Mouse (Mus musculus) 416B (cell line): ENCODE measurements at regions not wholly inside any gene's neighbourhood (a gene's known extent, or its start where the extent isn't known, plus 50 kb on each side); places are given as distances from the start of the nearest gene placed in this dataset.

ENCODE experiments used
- DNase-seq: peaks from one replicate; pipeline ENCODE4 v3.0.0; 2011; ENCODE audit warnings: low read depth

DNA sequence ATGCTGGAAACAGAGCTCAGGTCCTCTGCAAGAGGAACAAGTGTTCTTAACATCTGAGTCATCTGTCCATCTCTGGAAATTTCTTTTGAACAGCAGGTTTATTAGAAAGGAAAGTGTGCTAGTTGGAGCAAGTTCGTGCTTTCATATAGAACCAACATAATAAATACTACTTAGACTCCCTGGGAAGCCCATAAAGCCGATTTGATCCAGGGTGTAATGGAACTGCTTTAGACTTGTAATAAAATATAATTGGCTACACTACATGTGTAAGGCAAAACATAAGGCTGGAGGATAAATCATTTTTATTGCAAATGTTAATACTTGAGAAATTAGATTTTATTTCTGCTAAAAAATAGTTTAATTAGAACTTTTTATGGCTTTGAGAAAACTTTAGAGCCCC is 510.0 kb upstream of the Id4 start:
- no peak for DNase-seq

DNA sequence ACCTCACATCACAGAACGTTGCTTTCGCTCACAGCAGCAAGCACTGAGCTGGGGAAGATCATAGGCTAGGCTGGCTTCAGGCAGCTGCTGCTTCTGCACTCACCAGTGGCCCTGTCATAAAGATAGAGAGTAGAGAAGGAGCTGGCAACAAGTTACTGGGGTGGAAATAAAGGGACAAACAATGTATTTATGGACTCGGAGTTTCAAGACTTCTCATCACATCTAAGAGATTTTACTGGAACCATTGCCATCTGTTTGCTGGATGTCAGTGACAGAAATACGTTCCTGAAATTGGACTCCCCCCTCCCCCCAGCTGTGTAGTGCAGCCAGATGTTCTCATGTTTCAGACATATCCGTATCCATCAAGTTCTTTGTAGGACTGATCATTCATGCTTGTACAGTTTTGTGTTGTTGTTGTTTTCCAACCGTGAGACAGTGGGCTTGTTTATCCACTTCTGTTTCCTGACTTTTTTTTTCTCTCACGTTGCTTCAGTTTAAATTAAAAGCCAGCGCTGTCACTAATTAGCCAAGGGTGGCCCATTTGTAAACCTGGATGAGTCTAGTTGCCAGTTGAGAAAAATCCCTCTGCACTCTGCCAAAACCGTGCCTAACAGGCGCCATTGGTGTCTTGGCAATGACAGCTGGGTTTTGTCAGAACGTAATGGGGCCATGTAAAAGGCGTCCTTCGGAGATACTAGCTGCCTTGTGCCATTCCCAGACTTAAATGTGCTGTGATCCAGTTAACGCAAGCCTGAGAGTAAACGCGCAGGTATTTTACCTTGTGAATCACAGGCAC is 496.0 kb upstream of the Id4 start:
- DNase-seq = no peak

DNA sequence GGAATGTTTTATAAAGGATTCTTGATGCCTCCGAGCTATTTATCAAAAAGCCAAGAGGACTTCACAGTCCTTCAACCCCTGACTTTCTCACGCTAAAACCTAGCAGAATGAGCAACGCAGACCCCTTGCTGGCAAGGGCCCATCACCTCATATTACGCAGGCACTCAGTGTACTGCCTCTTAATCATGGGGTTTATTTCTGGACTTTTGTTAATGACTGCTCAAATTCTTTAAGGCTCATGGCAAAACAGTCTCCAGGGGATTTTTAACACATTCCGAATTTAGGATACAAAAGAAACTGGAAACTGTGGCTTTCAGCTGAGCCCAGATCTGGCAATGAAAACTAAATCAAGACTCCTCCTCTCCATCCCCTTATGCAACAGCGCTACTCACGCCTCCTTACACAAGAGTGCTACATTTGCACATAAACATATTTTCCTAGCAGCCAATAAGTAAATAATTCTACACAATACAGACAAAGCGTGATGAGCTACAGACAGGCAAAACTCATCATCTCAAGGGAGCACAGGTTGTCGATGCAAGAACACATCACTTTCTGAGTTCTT is 492.0 kb upstream of the Id4 start:
- DNase-seq = no peak

DNA sequence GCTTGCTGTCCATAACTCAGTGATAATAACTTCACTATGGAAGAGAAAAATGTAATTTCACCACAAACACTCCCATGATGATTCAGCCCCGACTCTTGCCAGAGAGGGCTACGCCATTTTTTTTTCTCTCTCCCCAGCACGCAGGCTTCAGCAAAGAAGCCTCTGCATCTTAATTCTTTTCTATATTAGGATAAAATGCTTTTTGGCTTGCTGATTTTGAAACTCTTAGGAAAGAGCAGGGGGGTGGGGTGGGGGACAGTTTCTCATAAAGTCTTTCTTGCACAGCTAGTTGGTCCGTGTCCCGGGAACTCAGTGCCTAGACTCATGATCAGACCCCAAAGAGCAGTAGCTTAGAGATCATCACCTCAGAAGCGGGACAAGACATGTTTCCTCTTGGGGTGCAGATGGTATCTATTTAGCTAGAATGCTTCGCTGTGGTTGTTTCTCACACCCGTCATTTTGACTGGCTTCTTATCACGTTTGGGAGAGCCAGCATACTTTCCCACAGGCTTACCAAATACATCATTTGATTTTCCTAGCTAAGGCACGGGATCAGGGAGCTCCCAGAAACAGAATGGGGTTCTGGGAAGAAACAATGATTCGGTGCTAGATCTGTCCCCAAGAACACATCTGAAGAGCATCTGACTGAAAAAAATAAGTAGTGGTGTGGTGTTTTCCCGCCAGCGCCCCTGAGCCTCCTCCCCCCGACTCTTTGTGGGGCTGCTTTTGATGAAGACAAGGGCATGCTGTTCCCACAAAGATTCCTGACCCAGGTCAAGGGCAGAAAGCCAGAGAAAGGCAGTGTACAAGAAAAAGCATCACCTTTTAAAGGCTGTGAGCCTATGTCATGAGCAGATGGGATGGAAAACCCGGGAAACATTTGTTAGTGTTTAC is 483.6 kb upstream of the Id4 start:
- DNase-seq = no peak

DNA sequence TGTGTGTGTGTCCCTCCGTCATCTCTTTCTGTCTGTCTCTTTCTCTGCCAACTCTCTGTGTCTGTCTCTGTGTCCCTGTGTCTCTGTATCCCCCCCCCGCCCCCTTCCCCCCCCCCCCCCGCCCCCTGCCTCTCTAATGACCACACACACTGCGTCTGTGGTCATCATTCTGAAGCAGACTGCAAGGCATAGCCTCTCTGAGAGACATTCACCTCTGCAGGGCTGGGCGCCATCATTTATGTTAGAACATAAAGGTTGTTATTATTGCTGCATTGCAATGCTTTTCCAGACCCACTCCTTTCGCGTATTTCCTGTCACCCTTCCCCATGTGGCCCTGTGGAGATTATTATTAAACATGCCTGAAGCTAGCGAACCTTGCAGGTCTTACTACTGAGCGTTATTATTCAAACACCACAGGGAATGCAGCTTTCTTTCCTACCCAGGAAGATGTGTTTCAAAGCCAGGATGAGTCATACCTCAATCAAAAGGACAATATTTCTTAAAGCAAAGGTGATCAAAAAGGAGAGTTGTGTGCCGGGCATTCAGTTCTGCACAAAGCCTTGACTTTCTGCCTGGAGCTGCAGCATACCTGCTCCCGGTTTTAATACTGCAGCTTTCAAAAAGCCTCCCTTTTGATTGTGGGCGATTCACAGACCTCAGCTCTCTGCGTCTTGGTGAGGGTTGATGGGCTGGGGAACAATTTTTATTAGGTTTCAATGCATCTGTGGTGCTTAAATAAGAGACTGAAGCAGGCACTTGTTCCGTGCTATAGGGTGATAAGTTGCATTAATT is 482.6 kb upstream of the Id4 start:
- no peak for DNase-seq

DNA sequence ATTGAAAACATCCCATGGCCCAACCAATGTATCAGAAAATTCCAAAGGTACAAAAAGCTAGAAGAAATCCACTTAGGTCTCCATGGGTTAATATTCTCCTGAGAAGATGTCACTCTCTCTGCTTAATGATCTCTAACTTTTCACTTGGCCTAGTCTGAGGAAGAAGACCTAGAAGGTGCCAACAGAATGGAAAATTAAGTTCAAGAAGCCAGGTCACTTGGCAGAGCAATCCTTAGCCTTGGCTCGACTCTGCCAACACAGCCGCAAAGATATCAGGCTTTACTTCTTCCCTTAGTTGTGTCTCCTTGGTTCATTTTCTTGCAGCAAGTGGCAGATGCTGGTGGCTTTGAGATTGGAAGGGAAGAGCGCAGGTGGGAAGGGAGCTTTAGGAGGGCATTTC is 476.6 kb upstream of the Id4 start:
- no peak for DNase-seq

DNA sequence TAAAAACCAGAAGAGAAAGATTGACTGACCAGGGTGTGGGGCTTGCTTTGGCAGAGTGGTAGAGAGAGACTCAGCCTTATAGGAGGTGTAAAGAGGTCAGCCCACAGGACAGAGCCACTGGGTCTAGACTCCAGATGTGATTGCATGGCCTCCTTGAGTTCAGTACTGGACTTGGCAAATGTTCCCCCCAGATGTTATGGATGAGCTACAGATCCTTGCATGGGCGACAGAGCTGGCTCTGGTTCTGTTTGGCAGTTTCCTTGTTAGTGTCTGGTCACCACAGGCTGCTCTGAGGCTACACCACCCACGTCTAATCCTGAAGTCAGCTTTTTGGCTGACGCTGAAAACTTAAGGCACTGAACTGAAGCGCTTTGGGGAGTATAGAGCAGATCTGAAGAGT is 463.2 kb upstream of the Id4 start:
- DNase-seq = no peak

DNA sequence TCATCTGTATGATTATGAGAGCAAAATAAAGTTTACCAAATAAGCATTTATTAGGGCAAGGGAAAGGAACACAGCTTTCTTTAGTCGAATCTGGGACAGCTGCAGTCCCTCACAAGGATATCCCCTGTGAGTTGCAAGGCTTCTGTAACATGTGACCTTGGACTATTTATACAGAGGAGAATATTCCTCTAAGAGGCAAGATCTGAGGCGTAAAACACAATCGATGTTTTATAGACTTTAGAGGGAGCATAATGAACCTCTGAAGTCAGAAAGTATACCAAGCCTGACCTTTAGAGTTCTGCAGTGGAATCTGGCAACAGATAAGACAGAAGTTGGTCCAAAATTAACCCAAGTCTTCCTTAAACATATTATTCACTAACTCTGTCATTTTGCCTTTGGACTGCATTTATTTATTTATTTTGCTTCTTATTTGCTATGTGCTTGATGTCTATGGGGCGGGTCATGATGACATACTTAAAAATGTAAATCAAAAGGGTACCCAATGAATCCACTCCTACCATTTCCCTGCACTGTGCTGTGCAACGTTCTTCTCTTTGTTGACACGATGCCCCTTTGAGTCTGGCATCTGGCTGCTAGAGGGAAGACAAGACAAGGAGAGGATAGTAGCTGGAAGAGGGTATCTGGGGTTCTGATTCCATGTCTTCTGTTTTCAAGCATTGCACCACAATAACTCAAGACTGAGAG is 449.2 kb upstream of the Id4 start:
- no peak for DNase-seq

DNA sequence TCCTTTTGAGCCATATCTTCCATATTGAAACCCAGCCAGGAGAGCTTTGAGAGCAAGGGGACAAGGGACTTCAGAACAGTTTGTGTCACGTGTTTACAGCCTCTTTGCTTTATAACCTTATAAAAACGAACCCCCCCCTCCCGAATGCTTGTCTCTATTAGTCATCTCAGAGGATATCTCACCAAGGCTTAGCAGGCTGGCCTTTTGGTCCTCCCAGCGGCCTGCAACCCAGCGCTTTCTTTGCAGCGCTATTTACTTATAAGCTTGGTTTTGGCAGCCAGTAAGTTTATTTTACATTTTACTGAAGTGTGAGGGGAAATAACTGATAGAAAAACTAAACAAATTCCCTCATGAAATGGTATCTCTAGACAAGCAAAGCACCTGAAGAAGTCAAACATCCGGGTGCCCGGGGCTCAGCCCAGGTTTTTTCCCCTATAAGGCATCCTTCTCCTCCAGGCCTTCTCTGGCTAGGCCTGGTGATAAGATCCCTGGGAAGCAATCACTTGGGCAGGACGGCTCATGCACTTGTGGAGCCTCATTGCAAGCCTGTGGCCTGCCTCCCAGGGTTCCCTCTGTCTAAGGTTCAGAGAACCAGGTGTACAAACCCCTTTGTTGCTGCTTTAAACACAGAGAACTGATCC is 442.0 kb upstream of the Id4 start:
- no peak for DNase-seq

DNA sequence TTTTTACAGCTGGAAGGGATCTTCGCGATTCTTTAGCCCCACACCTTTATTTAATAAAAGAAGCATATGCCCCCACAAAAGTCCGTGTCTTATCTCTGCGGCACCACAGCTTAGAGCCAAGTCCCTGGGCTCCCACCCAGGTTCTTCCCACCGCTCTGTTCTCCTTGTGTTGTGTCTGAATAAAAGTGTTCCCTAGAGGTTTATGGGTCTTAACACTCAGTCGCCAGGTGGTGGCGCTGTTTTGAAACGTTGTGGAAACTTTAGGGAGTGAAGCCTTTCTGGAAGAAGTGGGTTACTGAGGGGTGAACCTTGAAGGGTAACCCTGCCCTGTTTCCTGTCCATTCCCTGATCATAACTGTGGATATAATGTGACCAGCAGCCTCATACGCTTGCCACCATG is 424.5 kb upstream of the Id4 start:
- peak; percentile 12 for DNase-seq

DNA sequence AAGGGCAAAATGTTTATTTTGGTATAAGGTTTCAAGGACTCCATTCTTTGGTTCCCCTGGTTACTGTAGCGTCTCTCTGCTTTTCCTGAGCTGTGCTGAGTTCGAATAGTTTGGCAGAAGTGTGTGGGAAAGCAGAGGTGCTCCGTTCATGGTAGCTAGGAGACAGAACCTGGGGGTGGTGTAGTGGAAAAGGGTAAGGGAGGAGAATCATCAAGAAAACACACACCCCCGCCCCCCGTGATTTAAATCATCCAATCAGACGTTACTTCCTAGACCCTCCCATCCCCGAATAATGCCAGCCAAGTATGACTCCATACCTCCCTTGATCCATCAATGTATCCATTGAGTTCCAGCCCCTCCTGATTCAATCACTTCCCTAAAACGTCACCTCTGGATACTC is 418.6 kb upstream of the Id4 start:
- no peak for DNase-seq

DNA sequence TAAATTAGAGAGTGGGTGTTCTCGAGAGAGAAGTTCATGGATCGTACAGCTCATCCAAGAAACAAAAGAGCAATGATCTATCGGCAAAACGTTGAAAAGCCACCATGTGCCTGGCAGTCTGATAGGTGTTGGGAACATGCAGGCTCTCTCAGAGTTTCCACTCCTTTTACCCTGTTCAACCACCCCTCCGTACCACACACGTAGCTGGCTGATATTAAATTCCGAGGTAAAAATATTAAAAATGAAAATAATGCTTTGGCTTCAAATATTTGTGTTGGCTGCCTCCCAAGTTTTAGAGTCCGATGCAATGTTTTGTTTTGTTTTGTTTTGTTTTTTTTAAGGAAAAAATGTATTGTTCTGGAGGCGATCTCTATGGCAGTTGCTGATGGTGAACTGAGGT is 418.0 kb upstream of the Id4 start:
- DNase-seq = no peak

DNA sequence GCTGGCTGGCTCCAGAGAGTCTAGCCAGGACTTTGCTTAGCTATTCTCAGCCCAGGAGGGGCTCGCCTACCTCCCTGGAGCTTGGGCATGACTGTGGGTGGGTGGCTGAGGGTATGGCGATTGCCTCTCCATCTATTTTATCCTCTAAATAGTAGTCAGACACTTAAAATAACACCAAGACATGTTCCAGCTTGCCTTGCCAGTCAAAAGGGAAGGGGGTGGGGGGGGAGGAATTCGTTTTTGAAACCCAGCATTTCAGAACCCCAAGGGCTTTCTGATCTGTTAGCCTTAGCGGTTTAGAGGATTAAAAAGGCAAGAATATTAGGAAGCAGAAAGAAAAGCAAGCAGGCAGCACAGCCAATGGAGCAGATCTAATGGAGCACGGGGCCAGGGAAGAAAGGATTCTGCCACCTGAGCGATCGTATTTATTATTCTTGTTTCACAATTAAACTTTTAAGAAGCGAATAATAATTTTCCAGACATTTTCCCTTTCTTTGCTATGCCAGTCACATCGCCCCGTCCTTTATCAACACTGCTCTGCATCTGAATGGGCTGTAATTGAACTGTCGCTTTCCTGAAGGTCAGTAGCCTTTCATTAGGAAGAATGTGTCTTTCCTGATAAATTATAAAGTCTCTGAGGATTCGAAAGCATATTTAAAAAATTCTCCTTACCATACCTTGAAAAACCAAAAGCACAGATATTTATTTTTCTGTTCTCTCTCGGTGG is 417.3 kb upstream of the Id4 start:
- no peak for DNase-seq

DNA sequence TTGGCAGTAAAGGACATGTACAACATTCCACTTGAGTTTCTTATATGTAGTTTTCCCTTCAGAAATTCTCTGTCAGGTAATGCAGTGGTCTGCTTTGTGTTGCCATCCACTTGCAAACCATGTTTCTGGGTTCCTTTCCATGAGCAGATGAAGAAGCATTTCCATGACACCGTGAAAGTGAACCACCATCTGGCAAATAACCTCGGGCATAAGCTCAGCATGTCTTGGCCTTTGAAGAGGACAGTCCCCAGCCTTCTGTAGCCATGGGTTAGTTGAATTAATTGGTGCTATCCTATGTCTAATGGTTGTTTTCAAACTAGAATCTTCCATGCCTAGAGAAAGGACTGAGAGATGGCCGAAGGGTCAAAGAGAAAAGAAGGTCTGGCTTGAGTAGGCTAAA is 414.3 kb upstream of the Id4 start:
- no peak for DNase-seq

DNA sequence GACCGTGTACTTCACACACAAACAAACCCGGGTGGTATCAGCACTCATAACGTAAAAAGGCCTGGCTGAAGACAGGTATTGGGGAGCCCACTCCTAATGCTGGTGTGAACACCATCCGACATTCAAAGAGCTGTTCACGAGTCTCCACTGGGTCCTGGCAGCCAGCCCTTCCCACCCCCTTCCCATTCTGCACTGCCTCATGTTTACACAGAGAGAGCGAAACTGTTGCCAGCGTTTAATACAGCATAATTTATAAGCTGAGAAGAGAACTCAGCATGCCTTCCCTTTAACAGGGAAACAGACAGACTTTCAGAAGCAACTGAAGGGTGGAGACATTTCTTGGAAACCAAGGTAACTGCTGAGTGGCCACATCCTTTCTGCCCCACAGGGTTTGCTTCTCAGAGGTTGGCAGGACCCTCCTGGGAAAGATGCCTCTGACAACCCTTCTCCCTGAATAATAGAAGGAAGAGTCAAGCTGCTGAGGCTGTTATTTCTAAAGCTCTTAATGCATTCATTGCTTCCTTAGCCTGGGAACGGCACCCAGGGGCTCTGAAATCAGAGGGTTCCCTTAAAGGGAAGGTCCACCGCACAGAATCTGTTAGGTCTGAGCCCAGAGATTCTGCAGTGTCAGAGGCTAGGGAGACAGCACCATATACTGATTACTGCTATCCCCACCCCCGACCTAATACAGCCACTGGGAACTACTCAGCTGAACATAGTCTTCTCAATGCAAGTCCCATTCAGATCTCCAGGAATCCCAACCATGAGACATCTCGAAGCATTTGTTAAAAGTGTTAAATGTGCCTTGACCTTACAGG is 412.4 kb upstream of the Id4 start:
- DNase-seq = no peak

DNA sequence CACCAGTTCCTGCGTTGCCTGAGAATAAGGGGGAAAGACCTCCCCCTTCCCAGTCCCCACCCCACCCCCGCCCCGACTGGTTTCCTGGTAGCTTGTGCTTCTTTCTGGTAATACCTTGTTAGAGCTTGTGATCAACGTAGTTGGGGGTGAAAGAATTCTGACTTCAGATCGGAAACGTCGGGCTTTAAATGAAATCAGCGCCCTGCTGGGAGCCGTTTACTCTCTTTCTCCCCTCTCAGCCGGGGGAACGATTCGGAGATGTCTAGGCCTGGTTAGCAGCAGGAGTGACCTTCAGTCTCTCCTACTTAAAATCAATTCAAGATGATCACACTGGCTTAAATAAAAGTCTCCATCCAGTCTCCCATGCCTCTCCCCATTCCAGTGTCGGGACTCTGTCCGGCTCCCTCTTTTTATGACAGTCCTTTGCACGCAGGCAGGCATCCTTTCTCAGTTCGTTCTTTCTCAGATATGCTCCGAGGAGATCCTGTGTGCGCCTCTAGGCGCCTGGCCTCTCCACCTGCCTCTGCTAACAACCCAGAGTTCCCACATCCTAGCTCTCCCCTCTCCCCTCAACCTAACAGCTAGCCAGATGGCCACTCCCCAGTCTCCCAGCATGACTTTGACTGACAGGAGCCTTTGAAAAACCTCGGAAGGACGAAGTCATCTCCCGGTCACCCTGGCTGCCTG is 405.5 kb upstream of the Id4 start:
- DNase-seq = no peak

DNA sequence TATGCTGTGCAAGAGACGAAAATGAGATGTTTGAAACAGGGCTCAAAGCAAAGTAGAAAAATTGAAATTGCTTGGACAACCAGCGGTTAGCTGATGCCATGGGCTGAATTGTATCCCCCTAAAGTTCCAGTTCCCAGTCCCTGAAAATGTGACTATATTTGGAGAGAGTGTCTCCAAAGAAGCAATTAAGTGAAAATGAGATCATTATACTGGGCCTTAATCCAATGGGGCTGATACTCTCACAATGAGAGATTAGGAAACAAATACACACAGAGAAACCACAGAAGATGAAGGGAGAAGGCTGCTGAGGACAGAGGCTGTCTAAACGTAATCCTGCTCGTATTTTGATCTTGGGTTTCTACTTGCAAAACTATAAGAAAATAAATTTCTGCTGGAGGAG is 402.1 kb upstream of the Id4 start:
- DNase-seq = no peak

DNA sequence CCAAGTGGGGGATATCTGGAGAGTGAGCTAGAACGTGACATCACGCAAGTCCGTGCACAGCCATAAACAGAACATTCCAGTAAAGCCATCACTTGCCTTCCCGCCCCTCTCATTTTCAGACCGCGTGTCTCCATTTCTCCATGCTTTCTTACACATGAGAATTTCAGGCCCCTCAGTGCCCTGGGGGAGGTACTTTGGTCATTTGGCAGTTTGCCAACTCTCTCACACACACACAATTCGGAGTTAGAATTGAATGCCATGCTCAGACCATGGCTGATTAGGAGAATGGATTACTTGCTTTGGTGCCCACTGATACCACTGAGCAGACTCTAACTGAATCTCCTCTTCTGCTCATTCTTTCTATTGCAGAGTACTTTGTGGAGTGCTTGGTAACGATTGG is 400.7 kb upstream of the Id4 start:
- DNase-seq = no peak

DNA sequence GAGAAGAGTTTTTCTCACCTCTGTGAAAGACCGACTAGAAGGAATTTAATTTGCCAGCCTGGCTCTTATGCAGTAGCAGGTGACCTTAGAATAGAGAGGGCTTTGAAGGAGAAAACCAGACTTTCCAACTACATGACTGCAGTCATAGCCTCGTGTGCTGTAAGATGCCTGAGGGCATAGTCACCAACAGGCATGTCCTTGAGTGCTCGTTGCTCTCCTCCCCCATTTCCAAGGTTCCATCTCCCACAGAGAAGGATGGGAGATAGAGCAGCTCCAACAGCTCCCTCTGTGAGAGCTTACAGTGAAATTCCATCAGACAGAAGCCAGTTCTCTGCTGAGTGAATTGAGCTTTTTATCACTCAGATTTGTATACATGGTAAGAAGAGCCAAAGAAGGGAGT is 398.1 kb upstream of the Id4 start:
- no peak for DNase-seq
